Mouse (Mus musculus): ENCODE data around the gene Nphp4.

DNA sequence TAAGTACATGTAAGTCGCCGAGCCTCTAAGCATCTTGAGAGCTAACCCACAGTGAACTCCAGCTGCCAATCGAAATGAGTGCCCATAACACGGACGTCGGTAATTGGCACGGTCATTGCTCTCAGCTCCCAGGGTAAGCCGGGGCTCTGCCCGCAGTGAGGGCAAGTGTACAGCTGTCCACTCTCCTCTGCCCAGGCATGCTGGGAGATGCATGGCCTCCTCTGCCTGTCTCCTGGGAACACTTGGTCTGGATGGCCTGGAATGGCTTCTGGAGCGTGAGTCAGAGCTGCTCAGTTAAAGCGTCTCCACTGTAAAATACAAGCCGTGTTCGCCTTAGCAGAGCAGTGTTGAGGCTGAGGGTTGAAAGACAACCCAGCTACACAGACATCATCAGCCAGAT, 9.9 kb upstream of the Nphp4 start:
- no peak for TF ChIP-seq POLR2A (IDR thresholded peaks at IDR 0.05; ENCODE audit: control insufficient read depth, low read depth, low read length)
- no peak for TF ChIP-seq CTCF (IDR thresholded peaks at IDR 0.05; ENCODE audit: control insufficient read depth, insufficient read depth, insufficient replicate concordance, low read depth, low read length)
